Mouse (Mus musculus) CH12.LX (cell line): ENCODE results near the gene Aldh4a1. TPM values are rescaled to one million over a fixed set of nuclear protein-coding genes. Genes with fewer than 3 reads are reported as not detected.

Experiments
- DNase-seq: peaks from one replicate; pipeline ENCODE4 v3.0.0-alpha.2; 2013; ENCODE audit errors: extremely low read depth
- H3K27ac ChIP-seq: 2 replicates; pipeline ENCODE4 v1.5.1; 2012; ENCODE audit warnings: low read depth, mild to moderate bottlenecking, control low read depth, moderate library complexity; ENCODE audit not compliant: insufficient read depth
- H3K27me3 ChIP-seq: replicated peaks from 2 replicates; pipeline ENCODE3; 2012; ENCODE audit warnings: inconsistent platforms
- H3K36me3 ChIP-seq, 2 experiments: replicated peaks in 1 of 2; 2 replicates each; pipeline versions ENCODE3 to v1.6.1; 2012; ENCODE audit warnings: inconsistent platforms in 1 of 2, low read length in 1 of 2, mild to moderate bottlenecking in 1 of 2, mixed read lengths in 1 of 2, moderate library complexity in 1 of 2; ENCODE audit not compliant: control insufficient read depth in 1 of 2, insufficient read depth in 1 of 2
- H3K4me1 ChIP-seq, 2 experiments: 2 replicates each; pipeline ENCODE4 v1.6.1; 2012; ENCODE audit warnings: inconsistent platforms in 1 of 2, moderate library complexity in 1 of 2; ENCODE audit not compliant: insufficient read depth in 2 of 2, control insufficient read depth in 1 of 2
- H3K4me2 ChIP-seq: 2 replicates; pipeline ENCODE4 v1.6.1; 2012; ENCODE audit warnings: low read depth, mild to moderate bottlenecking, control low read depth; ENCODE audit not compliant: poor library complexity, insufficient read depth, severe bottlenecking
- H3K4me3 ChIP-seq, 3 experiments: fragments of 150-350 bp in 1 of 3; sonication (generic) in 1 of 3; replicated peaks in 1 of 3; 2 replicates each; pipeline versions ENCODE3 to v1.5.1; 2011 to 2012; ENCODE audit warnings: low read depth in 2 of 3, low read length in 2 of 3, mild to moderate bottlenecking in 2 of 3, moderate library complexity in 2 of 3, control low read depth in 1 of 3, improper control_type of control experiment in 1 of 3, inconsistent platforms in 1 of 3, mixed read lengths in 1 of 3; ENCODE audit not compliant: poor library complexity in 1 of 3
- H3K79me2 ChIP-seq: replicated peaks from 2 replicates; pipeline ENCODE4 v1.6.1; 2012; ENCODE audit warnings: mild to moderate bottlenecking, moderate library complexity; ENCODE audit not compliant: control insufficient read depth, poor library complexity, insufficient read depth, severe bottlenecking; ENCODE audit errors: extremely low read depth
- H3K9ac ChIP-seq: 2 replicates; pipeline ENCODE4 v1.6.1; 2012; ENCODE audit warnings: low read depth, mild to moderate bottlenecking, control low read depth, moderate library complexity; ENCODE audit not compliant: insufficient read depth
- H3K9me3 ChIP-seq: replicated peaks from 2 replicates; pipeline ENCODE3; 2012; ENCODE audit warnings: low read length, inconsistent platforms, mixed read lengths
- BHLHE40 ChIP-seq: IDR thresholded peaks from 2 replicates; pipeline ENCODE4 v1.6.1; 2011; ENCODE audit warnings: mild to moderate bottlenecking, low read depth, low read length, improper control_type of control experiment
- CHD1 ChIP-seq: IDR thresholded peaks from 2 replicates; pipeline ENCODE4 v1.6.1; 2012; ENCODE audit warnings: low read depth, low read length, improper control_type of control experiment, inconsistent platforms
- E2F4 ChIP-seq: IDR thresholded peaks from 2 replicates; pipeline ENCODE4 v1.6.1; 2011; ENCODE audit warnings: low read depth, low read length, improper control_type of control experiment; ENCODE audit not compliant: insufficient replicate concordance
- ELF1 ChIP-seq: IDR thresholded peaks from 2 replicates; pipeline ENCODE4 v1.6.1; 2014; ENCODE audit warnings: low read depth, mild to moderate bottlenecking, inconsistent platforms, low read length, improper control_type of control experiment
- EP300 ChIP-seq: IDR thresholded peaks from 2 replicates; pipeline ENCODE4 v1.6.1; 2011; ENCODE audit warnings: low read length, improper control_type of control experiment
- HCFC1 ChIP-seq: IDR thresholded peaks from 2 replicates; pipeline ENCODE4 v1.6.1; 2012; ENCODE audit warnings: low read depth, mild to moderate bottlenecking, inconsistent platforms, low read length, improper control_type of control experiment
- KAT2A ChIP-seq: IDR thresholded peaks from 2 replicates; pipeline ENCODE4 v1.6.1; 2012; ENCODE audit warnings: low read length, improper control_type of control experiment, inconsistent platforms; ENCODE audit not compliant: insufficient replicate concordance
- MAZ ChIP-seq: IDR thresholded peaks from 2 replicates; pipeline ENCODE4 v1.6.1; 2012; ENCODE audit warnings: low read depth, mild to moderate bottlenecking, inconsistent platforms, low read length, improper control_type of control experiment, moderate library complexity
- MXI1 ChIP-seq: IDR thresholded peaks from 2 replicates; pipeline ENCODE4 v1.6.1; 2011; ENCODE audit warnings: mild to moderate bottlenecking, low read depth, low read length, improper control_type of control experiment
- MYC ChIP-seq: IDR thresholded peaks from 2 replicates; pipeline ENCODE4 v1.6.1; 2011; ENCODE audit warnings: low read depth, mild to moderate bottlenecking, improper control_type of control experiment, low read length
- NRF1 ChIP-seq: IDR thresholded peaks from 2 replicates; pipeline ENCODE4 v1.6.1; 2014; ENCODE audit warnings: low read depth, mild to moderate bottlenecking, inconsistent platforms, low read length, improper control_type of control experiment, moderate library complexity
- POLR2A ChIP-seq: IDR thresholded peaks from 2 replicates; pipeline ENCODE4 v1.6.1; 2011; ENCODE audit warnings: low read depth, mild to moderate bottlenecking, improper control_type of control experiment, low read length
- POLR2AphosphoS2 ChIP-seq: IDR thresholded peaks from 2 replicates; pipeline ENCODE4 v1.6.1; 2011; ENCODE audit warnings: low read depth, low read length, improper control_type of control experiment
- RCOR1 ChIP-seq: conservative IDR thresholded peaks from 2 replicates; pipeline ENCODE4 v1.6.1; 2012; ENCODE audit warnings: low read depth, mild to moderate bottlenecking, inconsistent platforms, low read length, improper control_type of control experiment
- TBP ChIP-seq: conservative IDR thresholded peaks from 2 replicates; pipeline ENCODE4 v1.6.1; 2011; ENCODE audit warnings: low read depth, low read length, improper control_type of control experiment
- TCF12 ChIP-seq: IDR thresholded peaks from 2 replicates; pipeline ENCODE4 v1.6.1; 2014; ENCODE audit warnings: low read depth, mild to moderate bottlenecking, inconsistent platforms, low read length, improper control_type of control experiment
- USF2 ChIP-seq: conservative IDR thresholded peaks from 2 replicates; pipeline ENCODE4 v1.6.1; 2011; ENCODE audit warnings: low read depth, low read length, improper control_type of control experiment
- ZC3H11A ChIP-seq: IDR thresholded peaks from 2 replicates; pipeline ENCODE4 v1.6.1; 2012; ENCODE audit warnings: low read depth, mild to moderate bottlenecking, inconsistent platforms, low read length, improper control_type of control experiment
- dilution Hi-C: fragments of 300-500 bp; cut with MboI; formaldehyde crosslinking; loops from 2 replicates; pipeline ENCODE4 v1.14.3; 2020; ENCODE audit warnings: low sequenced_read_pairs; ENCODE audit not compliant: extremely low pct_unique_long_range_greater_than_20kb, extremely low pct_ligation_motif_present
- in situ Hi-C: fragments of 300-500 bp; cut with MboI; formaldehyde crosslinking; loops from 3 replicates; pipeline ENCODE4 v1.14.3; 2019; ENCODE audit warnings: low sequenced_read_pairs, low pct_ligation_motif_present, low pct_unique_long_range_greater_than_20kb, mixed read lengths
- polyA plus RNA-seq: library from polyadenylated mRNA; unstranded; fragments of >175 nt; gene quantifications from 2 replicates; pipeline ENCODE4 v1.2.1, GENCODE M21; 2012; ENCODE audit warnings: low read depth; ENCODE audit not compliant: insufficient read length
- total RNA-seq, 2 experiments: library from RNA; depleted of rRNA; stranded (reverse); fragments of 300-350 nt in 1 of 2; fragments of >200 nt in 1 of 2; gene quantifications; 2 replicates each; pipeline ENCODE4 v1.2.3; 2012 to 2014

The Aldh4a1 gene
- total and polyA plus RNA-seq, 3 experiments, result 6.5 to 18.0 (median 6.5) TPM

DNA sequence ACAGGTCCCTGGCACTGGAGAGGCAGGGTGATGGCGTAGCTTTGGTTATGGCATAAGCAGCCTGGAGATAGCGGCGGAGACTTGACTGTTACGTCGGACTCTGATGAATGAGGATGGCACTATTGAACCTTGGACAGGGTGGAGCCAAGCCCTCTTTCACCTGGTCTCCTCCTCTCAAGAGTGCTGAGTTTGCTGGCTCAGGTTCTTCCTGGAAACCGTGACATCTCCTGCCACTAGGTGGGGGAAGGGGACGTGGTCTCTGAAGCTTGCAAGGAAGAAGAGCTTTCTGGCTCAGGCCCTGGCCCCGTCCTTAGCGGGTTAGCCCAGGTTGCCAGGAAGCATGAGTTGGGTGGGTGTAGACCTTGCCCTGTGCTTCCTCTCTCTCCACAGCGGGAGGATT lies 7.5 kb downstream of the Aldh4a1 start:
- TF ChIP-seq MAZ (no peak), CHD1 (no peak), MXI1 (no peak), USF2 (no peak), POLR2A (no peak), TBP (no peak), POLR2AphosphoS2 (no peak)
- dilution Hi-C loops, result no loop called here

DNA sequence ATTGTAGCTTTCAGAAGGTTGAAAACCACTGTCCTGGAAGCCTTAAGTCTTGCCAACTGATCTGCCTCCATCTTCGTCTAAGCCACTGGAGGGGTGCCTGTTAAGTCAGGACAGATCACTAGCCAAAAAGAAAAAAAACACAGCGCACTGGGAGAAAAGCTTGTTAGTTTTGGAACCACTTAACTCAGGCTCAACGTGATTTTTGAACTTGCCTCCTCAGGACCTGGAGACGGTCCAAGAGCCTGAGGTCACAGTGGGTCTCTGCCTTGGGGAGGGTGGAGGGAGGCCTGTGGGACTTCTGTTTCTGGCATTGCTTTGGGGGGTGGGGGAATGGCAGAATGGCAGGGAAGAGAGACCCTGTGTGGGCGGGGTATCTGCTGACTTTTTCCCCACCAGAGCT lies 8.5 kb downstream of the Aldh4a1 start:
- H3K4me3 ChIP-seq, result no peak overlapping the region
- no peak for DNase-seq
- H3K9me3 ChIP-seq, result no peaks in the 10 kb centered on the region
- in situ Hi-C loops, result no loop called here
- 0 out of 4 replicates have a peak, but pooled peaks cover 0 to 2% of the 10 kb centered on the region in 2 experiments for H3K4me1 ChIP-seq
- no peak overlapping the region for H3K27ac ChIP-seq
- H3K9ac ChIP-seq, result no peak overlapping the region
- H3K27me3 ChIP-seq, result no peaks in the 10 kb centered on the region
- H3K4me2 ChIP-seq, result no peak overlapping the region
- H3K79me2 ChIP-seq, result no peaks in the 10 kb centered on the region
- peaks cover 5 to 14% of the 10 kb centered on the region in 2 experiments for H3K36me3 ChIP-seq
- TF ChIP-seq MYC (no peak), E2F4 (no peak), ZC3H11A (no peak), RCOR1 (no peak), HCFC1 (no peak), TCF12 (no peak), KAT2A (no peak), BHLHE40 (no peak), EP300 (no peak), NRF1 (no peak), ELF1 (no peak), USF2 (no peak), POLR2AphosphoS2 (no peak)
- dilution Hi-C loops, result no loop called here

More for the DNA sequence above, 7.5 kb downstream of the Aldh4a1 start:
- H3K4me1 ChIP-seq, result 0 out of 4 replicates have a peak, but pooled peaks cover 0 to 2% of the 10 kb centered on the region in 2 experiments
- H3K27me3 ChIP-seq, result no peaks in the 10 kb centered on the region
- peaks cover 0 to 8% of the 10 kb centered on the region in 2 experiments for H3K36me3 ChIP-seq
- no peak overlapping the region for H3K4me3 ChIP-seq
- H3K27ac ChIP-seq, result no peak overlapping the region
- H3K9ac ChIP-seq, result no peak overlapping the region
- no peaks in the 10 kb centered on the region for H3K79me2 ChIP-seq
- H3K9me3 ChIP-seq, result no peaks in the 10 kb centered on the region
- no peak for DNase-seq
- no peak overlapping the region for H3K4me2 ChIP-seq
- in situ Hi-C loops, result no loop called here
